Mouse (Mus musculus): ENCODE data around the gene Rnf26. TPM values are rescaled to one million over a fixed set of nuclear protein-coding genes. Genes with fewer than 3 reads are reported as not detected.

Rnf26 gene
- polyA plus RNA-seq (2012; rRNA removed) (21.9 and 26.2 TPM in 2 replicates), polyA plus RNA-seq (2014; fragmentation: Nextera tagmentation; extraction: Ambion mirVana) (29.4 and 34.3 TPM in 2 replicates)

GRCm38 (mm10) chr9:44113105-44113789 lies at the start of gene Rnf26, which contains the start of gene Gm49380:
Rnf26 (minus strand) TSS chr9:44113517.
Gm49380 (minus strand) TSS chr9:44113500.
- Histone ChIP-seq H3K4me1 (replicated peaks; ENCODE audit: control insufficient read depth in 2 of 2, insufficient read depth in 2 of 2, low read length in 1 of 2) (peaks cover 7 to 15% of the 10 kb centered on the region in 2 experiments; a peak in 3 of 4 replicates), H3K36me3 (replicated peaks; ENCODE audit: control insufficient read depth, insufficient read depth, low read depth) (peaks cover 6% of the 10 kb centered on the region; the same call in 1 of the 2 replicates), H3K4me2 (ENCODE audit: low read depth) (peak within 1 kb of the TSS; percentile 63), H3K27me3 (ENCODE audit: control insufficient read depth, insufficient read depth, low read length) (no peaks in the 10 kb centered on the region), H3K9me3 (ENCODE audit: control insufficient read depth, low read length) (no peaks in the 10 kb centered on the region), H3K27ac (peak within 1 kb of the TSS; percentile 72), H3K4me3 (ENCODE audit: insufficient read depth in 1 of 2, low read depth in 2 of 2, low read length in 2 of 2) (peak within 1 kb of the TSS; percentile 84 to 91), H3K9ac (replicated peaks) (peak within 1 kb of the TSS; percentile 93)
- peak; percentile 95 for ATAC-seq (ENCODE audit: insufficient read depth)
- WGBS (ENCODE audit: insufficient replicate concordance), result under 1% methylated on average over 51 of the region's 51 CpGs
- peak; percentile 98 for DNase-seq (ENCODE audit: low read depth in 3 of 3, low spot score in 3 of 3)
- TF ChIP-seq EP300 (IDR thresholded peaks at IDR 0.05; ENCODE audit: low read depth) (no peak; the same call in 1 of the 2 replicates), CTCF (IDR thresholded peaks at IDR 0.05; ENCODE audit: low read depth) (no peak)

DNA sequence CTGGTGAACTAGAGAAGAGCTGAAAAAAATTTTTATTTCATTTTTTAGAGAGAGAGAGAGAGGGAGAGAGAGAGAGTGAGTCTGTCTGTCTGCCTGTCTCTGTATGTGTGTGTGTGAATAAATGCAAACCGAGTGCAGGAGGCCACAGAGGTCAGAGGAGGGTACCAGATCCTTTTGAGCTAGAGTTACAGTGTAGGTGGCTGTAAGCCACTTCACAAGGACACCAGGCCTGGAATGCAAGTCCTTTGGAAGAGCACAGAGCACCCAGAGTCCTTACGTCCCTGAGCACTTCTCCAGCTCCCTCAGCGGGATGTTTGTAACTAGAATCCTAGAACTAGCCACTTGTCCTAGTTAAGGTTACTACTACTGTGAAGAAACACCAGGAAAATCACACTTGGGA lies 46.6 kb upstream of the Rnf26 start:
- TF ChIP-seq CTCF (IDR thresholded peaks at IDR 0.05; ENCODE audit: low read depth), result no peak
- H3K27me3 ChIP-seq (ENCODE audit: control insufficient read depth, insufficient read depth, low read length), result no peaks in the 10 kb centered on the region
- no peaks in the 10 kb centered on the region for H3K9me3 ChIP-seq (ENCODE audit: control insufficient read depth, low read length)
- no peak overlapping the region for H3K4me2 ChIP-seq (ENCODE audit: low read depth)
- DNase-seq (ENCODE audit: low read depth in 3 of 3, low spot score in 3 of 3) (no peak), ATAC-seq (ENCODE audit: insufficient read depth) (no peak)
- no peaks in the 10 kb centered on the region for H3K4me1 ChIP-seq (replicated peaks; ENCODE audit: control insufficient read depth in 2 of 2, insufficient read depth in 2 of 2, low read length in 1 of 2)
- WGBS (ENCODE audit: insufficient replicate concordance), result 73% methylated on average over 3 of the region's 3 CpGs
- no peak overlapping the region for H3K27ac ChIP-seq
- H3K36me3 ChIP-seq (replicated peaks; ENCODE audit: control insufficient read depth, insufficient read depth, low read depth), result peaks cover 29% of the 10 kb centered on the region
- no peak overlapping the region for H3K9ac ChIP-seq (replicated peaks)
- no peak overlapping the region for H3K4me3 ChIP-seq (ENCODE audit: insufficient read depth in 1 of 2, low read depth in 2 of 2, low read length in 2 of 2)

GRCm38 (mm10) chr9:44147290-44147689 lies 34.0 kb upstream of the Rnf26 start:
- Histone ChIP-seq H3K9ac (replicated peaks) (no peak overlapping the region), H3K27ac (no peak overlapping the region), H3K36me3 (replicated peaks; ENCODE audit: control insufficient read depth, insufficient read depth, low read depth) (peaks cover 4% of the 10 kb centered on the region), H3K4me2 (ENCODE audit: low read depth) (no peak overlapping the region), H3K9me3 (ENCODE audit: control insufficient read depth, low read length) (no peaks in the 10 kb centered on the region), H3K4me1 (replicated peaks; ENCODE audit: control insufficient read depth in 2 of 2, insufficient read depth in 2 of 2, low read length in 1 of 2) (no peaks in the 10 kb centered on the region), H3K4me3 (ENCODE audit: insufficient read depth in 1 of 2, low read depth in 2 of 2, low read length in 2 of 2) (no peak overlapping the region), H3K27me3 (ENCODE audit: control insufficient read depth, insufficient read depth, low read length) (no peaks in the 10 kb centered on the region)
- TF ChIP-seq EP300 (IDR thresholded peaks at IDR 0.05; ENCODE audit: low read depth) (no peak), CTCF (IDR thresholded peaks at IDR 0.05; ENCODE audit: low read depth) (peak; percentile 52)
- ATAC-seq (ENCODE audit: insufficient read depth) (no peak), DNase-seq (ENCODE audit: low read depth in 3 of 3, low spot score in 3 of 3) (no peak)
- 60% methylated on average over 3 of the region's 3 CpGs for WGBS (ENCODE audit: insufficient replicate concordance)

DNA sequence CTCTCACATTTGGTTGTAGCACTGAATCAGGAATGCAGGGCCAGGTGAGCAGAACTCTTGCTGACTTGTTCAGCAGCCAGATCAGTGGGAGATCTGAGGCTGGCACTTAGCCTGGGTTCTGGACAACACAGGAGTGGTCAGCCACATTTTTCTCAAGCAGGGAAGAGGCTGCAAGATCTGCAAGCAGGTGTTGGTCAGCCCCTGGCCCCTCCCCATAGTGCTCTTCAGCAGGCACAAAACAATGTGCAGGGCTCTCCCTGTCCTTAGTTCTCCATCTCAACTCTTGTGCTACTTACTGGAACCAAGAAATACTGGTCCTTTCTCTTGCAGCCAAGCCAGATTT lies 31.4 kb upstream of the Rnf26 start:
- no peak overlapping the region for H3K9ac ChIP-seq (replicated peaks)
- no peak overlapping the region for H3K4me3 ChIP-seq (ENCODE audit: insufficient read depth in 1 of 2, low read depth in 2 of 2, low read length in 2 of 2)
- H3K4me1 ChIP-seq (replicated peaks; ENCODE audit: control insufficient read depth in 2 of 2, insufficient read depth in 2 of 2, low read length in 1 of 2), result no peaks in the 10 kb centered on the region
- no peaks in the 10 kb centered on the region for H3K27me3 ChIP-seq (ENCODE audit: control insufficient read depth, insufficient read depth, low read length)
- TF ChIP-seq CTCF (IDR thresholded peaks at IDR 0.05; ENCODE audit: low read depth) (no peak), EP300 (IDR thresholded peaks at IDR 0.05; ENCODE audit: low read depth) (no peak)
- H3K36me3 ChIP-seq (replicated peaks; ENCODE audit: control insufficient read depth, insufficient read depth, low read depth), result peaks cover 2% of the 10 kb centered on the region
- no peak overlapping the region for H3K4me2 ChIP-seq (ENCODE audit: low read depth)
- no peaks in the 10 kb centered on the region for H3K9me3 ChIP-seq (ENCODE audit: control insufficient read depth, low read length)
- no peak for DNase-seq (ENCODE audit: low read depth in 3 of 3, low spot score in 3 of 3)
- no peak overlapping the region for H3K27ac ChIP-seq
- ATAC-seq (ENCODE audit: insufficient read depth), result no peak

DNA sequence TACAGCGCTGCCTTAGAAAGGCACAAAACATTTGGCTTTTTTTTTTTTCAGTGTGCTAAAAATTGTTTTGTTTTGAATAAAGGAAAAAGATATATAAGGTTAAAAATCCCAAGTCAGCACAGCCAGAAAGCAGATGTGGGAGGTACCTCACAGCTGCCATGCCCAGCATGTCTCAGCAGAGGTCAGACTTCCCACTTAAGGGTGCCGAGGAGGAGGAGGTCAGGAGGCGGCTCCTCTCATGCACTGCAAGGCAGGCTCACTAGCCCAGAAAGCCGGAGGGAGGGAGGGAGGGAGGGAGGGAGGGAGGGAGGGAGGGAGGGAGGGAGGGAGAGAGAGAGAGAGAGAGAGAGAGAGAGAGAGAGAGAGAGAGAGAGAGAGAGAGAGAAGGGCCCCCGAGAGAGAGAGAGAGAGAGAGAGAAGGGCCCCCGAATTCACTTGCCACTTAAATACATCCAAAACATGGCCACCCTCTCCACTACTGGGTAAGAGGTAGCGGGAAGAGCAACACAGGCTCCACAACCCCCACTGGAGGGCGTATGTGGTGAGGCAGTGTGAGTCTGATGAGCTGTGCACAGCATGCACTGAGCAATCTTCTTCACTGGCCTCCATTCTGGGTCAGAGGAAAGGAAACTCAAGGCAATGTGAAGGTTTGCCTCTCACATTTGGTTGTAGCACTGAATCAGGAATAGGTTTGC lies 30.9 kb upstream of the Rnf26 start:
- ATAC-seq (ENCODE audit: insufficient read depth) (no peak), DNase-seq (ENCODE audit: low read depth in 3 of 3, low spot score in 3 of 3) (no peak)
- no peaks in the 10 kb centered on the region; the same call in none of the 2 replicates for H3K36me3 ChIP-seq (replicated peaks; ENCODE audit: control insufficient read depth, insufficient read depth, low read depth)
- no peak overlapping the region for H3K4me2 ChIP-seq (ENCODE audit: low read depth)
- H3K9ac ChIP-seq (replicated peaks), result no peak overlapping the region
- H3K27me3 ChIP-seq (ENCODE audit: control insufficient read depth, insufficient read depth, low read length), result no peaks in the 10 kb centered on the region
- TF ChIP-seq EP300 (IDR thresholded peaks at IDR 0.05; ENCODE audit: low read depth) (no peak), CTCF (IDR thresholded peaks at IDR 0.05; ENCODE audit: low read depth) (peak; percentile 11; the same call in 1 of the 2 replicates)
- H3K27ac ChIP-seq, result no peak overlapping the region
- WGBS (ENCODE audit: insufficient replicate concordance), result 53% methylated on average over 7 of the region's 8 CpGs
- no peaks in the 10 kb centered on the region for H3K4me1 ChIP-seq (replicated peaks; ENCODE audit: control insufficient read depth in 2 of 2, insufficient read depth in 2 of 2, low read length in 1 of 2)
- H3K4me3 ChIP-seq (ENCODE audit: insufficient read depth in 1 of 2, low read depth in 2 of 2, low read length in 2 of 2), result no peak overlapping the region
- H3K9me3 ChIP-seq (ENCODE audit: control insufficient read depth, low read length), result no peaks in the 10 kb centered on the region
